ENCODE assay signal across 8 mouse cellular contexts in genomic region chr10:42613639-42614381, GRCm38 (mm10). TPM values are rescaled to one million over a fixed set of nuclear protein-coding genes. Genes with fewer than 3 reads are reported as not detected.
DNase-seq lines count a peak whose midpoint lies in the region; ATAC-seq and TF ChIP-seq lines count a peak whose summit lies in the region.

No protein-coding gene starts in this region.

- WGBS in hindbrain, embryonic 16.5 days = under 1% methylated on average over 30 of the region's 40 CpGs
- WGBS in midbrain, embryonic 15.5 days = under 1% methylated on average over 40 of the region's 40 CpGs

- peaks cover 5% of the 10 kb centered on the region for H3K4me1 ChIP-seq in hindbrain, embryonic 16.5 days (ENCODE audit: control insufficient read depth, insufficient read depth, low read depth, low read length)
- peaks cover 14% of the 10 kb centered on the region for H3K4me1 ChIP-seq in midbrain, embryonic 15.5 days

- peaks cover 5% of the 10 kb centered on the region; the same call in 1 of the 2 replicates for H3K9me3 ChIP-seq in hindbrain, embryonic 16.5 days (ENCODE audit: control insufficient read depth, low read length)
- H3K9me3 ChIP-seq in midbrain, embryonic 15.5 days = no peaks in the 10 kb centered on the region

- no peak overlapping the region for H3K27ac ChIP-seq in layer of hippocampus, adult 2 months
- H3K27ac ChIP-seq in hindbrain, embryonic 16.5 days (ENCODE audit: low read depth, low read length) = no peak overlapping the region
- H3K27ac ChIP-seq in midbrain, embryonic 15.5 days = no peak overlapping the region

- peak overlapping the region; percentile 41; the same call in 1 of the 2 replicates for H3K9ac ChIP-seq in hindbrain, embryonic 16.5 days (ENCODE audit: low read depth, low read length)
- H3K9ac ChIP-seq in midbrain, embryonic 15.5 days = peak overlapping the region; percentile 20; the same call in 1 of the 2 replicates

- H3K36me3 ChIP-seq in hindbrain, embryonic 16.5 days (ENCODE audit: control insufficient read depth, insufficient read depth, low read length) = no peaks in the 10 kb centered on the region
- no peaks in the 10 kb centered on the region for H3K36me3 ChIP-seq in midbrain, embryonic 15.5 days (replicated peaks)

- TF ChIP-seq CTCF in layer of hippocampus, adult 2 months (conservative IDR thresholded peaks at IDR 0.05) = peak; percentile 33

- H3K27me3 ChIP-seq in hindbrain, embryonic 16.5 days (replicated peaks; ENCODE audit: control insufficient read depth, insufficient read depth, low read length) = peaks cover 54% of the 10 kb centered on the region
- H3K27me3 ChIP-seq in midbrain, embryonic 15.5 days (replicated peaks) = peaks cover 44% of the 10 kb centered on the region

- 0 out of 2 replicates have a peak, but pooled peaks have one; percentile 48 for ATAC-seq in hindbrain, embryonic 16.5 days
- peak; percentile 79 for ATAC-seq in midbrain, embryonic 15.5 days (replicated peaks)
- no peak for ATAC-seq in megakaryocyte-erythroid progenitor cell, adult 5-6 weeks (replicated peaks; ENCODE audit: low FRiP score, low TSS enrichment, poor library complexity, severe bottlenecking)

- H3K4me2 ChIP-seq in hindbrain, embryonic 16.5 days (ENCODE audit: low read length) = peak overlapping the region; percentile 61
- H3K4me2 ChIP-seq in midbrain, embryonic 15.5 days = peak overlapping the region; percentile 86

- no peak for DNase-seq in layer of hippocampus, adult 2 months (ENCODE audit: low spot score in 2 of 2)
- DNase-seq in layer of hippocampus, adult 11-12 months (ENCODE audit: low spot score) = no peak
- DNase-seq in embryo, embryonic 10.5 days (ENCODE audit: low spot score) = peak; percentile 84
- DNase-seq in urinary bladder, adult 18-20 months (ENCODE audit: low spot score in 2 of 2) = no peak
- DNase-seq in cerebellum, postnatal 4 days (ENCODE audit: low spot score in 2 of 2) = no peak

- H3K4me3 ChIP-seq in layer of hippocampus, adult 2 months = peak overlapping the region; percentile 41
- H3K4me3 ChIP-seq in hindbrain, embryonic 16.5 days (ENCODE audit: low read length) = peak overlapping the region; percentile 35
- H3K4me3 ChIP-seq in midbrain, embryonic 15.5 days = peak overlapping the region; percentile 39

RNA-seq across cellular contexts. Expression of gene Ostm1, which starts 30.2 kb away (rescaled TPM):
- total RNA-seq in layer of hippocampus, adult 2 months (2021) = 10 to 100 TPM; 53.0 to 54.7 TPM
- 36.4 and 38.4 TPM in 2 replicates for polyA plus RNA-seq in hindbrain, embryonic 16.5 days (2015; fragmentation: Nextera tagmentation; extraction: Ambion mirVana)
- polyA plus RNA-seq in midbrain, embryonic 15.5 days (2015; fragmentation: Nextera tagmentation; extraction: Ambion mirVana) = 37.2 and 39.7 TPM in 2 replicates
- 20.9 and 44.1 TPM in 2 replicates for total RNA-seq in megakaryocyte-erythroid progenitor cell, adult 5-6 weeks (2014; fragmentation: Nextera tagmentation)
- 33.5 and 48.7 TPM in 2 replicates for total RNA-seq in megakaryocyte-erythroid progenitor cell, adult 5-6 weeks (2017)

RNA-seq across cellular contexts. Expression of gene Nr2e1, which starts 30.4 kb away (rescaled TPM):
- 10 to 100 TPM; 13.7 to 15.2 TPM for total RNA-seq in layer of hippocampus, adult 2 months (2021)
- polyA plus RNA-seq in hindbrain, embryonic 16.5 days (2015; fragmentation: Nextera tagmentation; extraction: Ambion mirVana) = 0.13 and 0.99 TPM in 2 replicates
- polyA plus RNA-seq in midbrain, embryonic 15.5 days (2015; fragmentation: Nextera tagmentation; extraction: Ambion mirVana) = 5.3 and 6.5 TPM in 2 replicates
- total RNA-seq in megakaryocyte-erythroid progenitor cell, adult 5-6 weeks (2014; fragmentation: Nextera tagmentation) = not detected in 2 replicates
- total RNA-seq in megakaryocyte-erythroid progenitor cell, adult 5-6 weeks (2017) = not detected in 2 replicates

Comparison
In these comparisons a context has a peak if more than half of its experiments do, and no peak if none do; other contexts are left out.
1. RNA of gene Nr2e1, which starts 30.4 kb away (total RNA-seq): 13.7 to 15.2 TPM in layer of hippocampus, adult 2 months; not detected in megakaryocyte-erythroid progenitor cell, adult 5-6 weeks; every median in the first group is over 10 times any median in the second.
2. Peak in every context shown above with its lines, with median percentiles within 50 percentile points of each other: H3K4me3 ChIP-seq.